Mouse (Mus musculus) limb, embryonic 15.5 days (tissue): ENCODE results near the gene Gm11172. TPM values are rescaled to one million over a fixed set of nuclear protein-coding genes. Genes with fewer than 3 reads are reported as not detected.

Experiments used
- ATAC-seq: fragments of 200-750 bp; cut with Nextera tagmentation; 2 replicates; pipeline ENCODE4 v1.8.0; 2017; ENCODE audit warnings: low read depth, moderate TSS enrichment; ENCODE audit not compliant: insufficient number of reproducible peaks, low FRiP score, low TSS enrichment
- H3K27ac ChIP-seq: fragments of 300-500 bp; sonication (generic); 2 replicates; pipeline ENCODE4 v1.5.1; 2015; ENCODE audit warnings: moderate library complexity, mild to moderate bottlenecking, inconsistent platforms
- H3K27me3 ChIP-seq: fragments of 300-500 bp; sonication (generic); 2 replicates; pipeline ENCODE4 v1.6.1; 2015; ENCODE audit warnings: inconsistent platforms
- H3K36me3 ChIP-seq: fragments of 300-500 bp; sonication (generic); 2 replicates; pipeline ENCODE4 v1.6.1; 2015; ENCODE audit warnings: inconsistent platforms
- H3K4me1 ChIP-seq: fragments of 300-500 bp; sonication (generic); 2 replicates; pipeline ENCODE4 v1.6.1; 2015; ENCODE audit warnings: inconsistent platforms
- H3K4me2 ChIP-seq: fragments of 300-500 bp; sonication (generic); 2 replicates; pipeline ENCODE4 v1.6.1; 2015; ENCODE audit warnings: mild to moderate bottlenecking, inconsistent platforms
- H3K4me3 ChIP-seq: fragments of 300-500 bp; sonication (generic); 2 replicates; pipeline ENCODE4 v1.5.1; 2015; ENCODE audit warnings: mild to moderate bottlenecking, inconsistent platforms
- H3K9ac ChIP-seq: fragments of 300-500 bp; sonication (generic); 2 replicates; pipeline ENCODE4 v1.6.1; 2015; ENCODE audit warnings: inconsistent platforms
- H3K9me3 ChIP-seq: fragments of 300-500 bp; sonication (generic); 2 replicates; pipeline ENCODE4 v1.6.1; 2016; ENCODE audit warnings: inconsistent platforms
- WGBS: fragments of 180-500 bp; shearing (Covaris S2); methylation state at CpG from one replicate; pipeline ENCODE4 v1.1.7; 2015; 5-methylcytosine and 5-hydroxymethylcytosine counted together
- polyA plus RNA-seq: library from polyadenylated mRNA; unstranded; fragments of >200 nt; fragmentation: Nextera tagmentation; extraction: Ambion mirVana; gene quantifications from 2 replicates; pipeline ENCODE4 v1.2.1, GENCODE M21; 2015

Gm11172 gene
- polyA plus RNA-seq, 1 experiment from 2014 or later = not detected

GRCm38 (mm10) chr16:10777579-10778160, 35.0 kb upstream of the Gm11172 start:
- H3K9me3 ChIP-seq = no peaks in the 10 kb centered on the region
- peaks cover 26% of the 10 kb centered on the region for H3K4me1 ChIP-seq
- no peak overlapping the region for H3K4me3 ChIP-seq
- 75% methylated on average over 5 of the region's 5 CpGs for whole genome bisulfite sequencing
- H3K27me3 ChIP-seq = no peaks in the 10 kb centered on the region
- no peaks in the 10 kb centered on the region for H3K36me3 ChIP-seq
- no peak overlapping the region for H3K27ac ChIP-seq
- H3K4me2 ChIP-seq = no peak overlapping the region
- H3K9ac ChIP-seq = no peak overlapping the region
- no peak for ATAC-seq

DNA sequence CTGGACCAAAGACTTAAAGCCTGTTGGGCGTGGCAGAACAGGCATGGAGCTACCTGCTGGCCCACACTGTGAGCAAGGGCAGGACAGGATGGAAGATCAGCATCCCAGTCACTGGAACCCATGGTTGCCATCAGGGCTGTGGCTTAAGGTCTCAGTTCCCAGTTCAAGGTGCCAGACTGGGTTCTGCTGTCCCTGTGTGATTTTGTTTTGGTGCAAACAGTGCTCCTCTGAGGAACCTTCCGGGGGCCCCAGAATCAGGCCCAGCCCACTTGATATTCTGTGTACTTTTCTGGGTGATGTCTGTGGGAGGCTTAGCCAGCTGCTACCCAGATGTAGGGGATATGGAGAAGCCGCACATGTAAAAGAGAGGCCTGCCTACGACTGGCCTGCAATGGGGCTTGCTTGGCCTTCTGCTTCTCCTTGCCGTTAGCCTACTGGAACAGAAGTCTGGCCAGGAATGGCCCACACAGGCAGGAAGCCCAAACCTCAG, 32.0 kb upstream of the Gm11172 start:
- H3K9ac ChIP-seq = 0 out of 2 replicates have a peak overlapping the region, but pooled peaks have one; percentile 14
- 47% methylated on average over 5 of the region's 5 CpGs for WGBS
- no peaks in the 10 kb centered on the region for H3K27me3 ChIP-seq
- no peaks in the 10 kb centered on the region for H3K36me3 ChIP-seq
- no peak for ATAC-seq
- no peaks in the 10 kb centered on the region for H3K9me3 ChIP-seq
- H3K27ac ChIP-seq = peak overlapping the region; percentile 58
- H3K4me1 ChIP-seq = peaks cover 49% of the 10 kb centered on the region
- no peak overlapping the region for H3K4me3 ChIP-seq
- no peak overlapping the region for H3K4me2 ChIP-seq

- Histone ChIP-seq H3K27me3 (no peaks in the 10 kb centered on the region), H3K4me1 (peaks cover 58% of the 10 kb centered on the region), H3K9me3 (no peaks in the 10 kb centered on the region), H3K4me3 (peak overlapping the region; percentile 85; the same call in 1 of the 2 replicates), H3K27ac (peak overlapping the region; percentile 58), H3K4me2 (peak overlapping the region; percentile 80), H3K36me3 (no peaks in the 10 kb centered on the region), H3K9ac (no peak overlapping the region)
- 25% methylated on average over 9 of the region's 9 CpGs for WGBS
- ATAC-seq = no peak
Observed at GRCm38 (mm10) chr16:10781862-10782371, 30.8 kb upstream of the Gm11172 start.

DNA sequence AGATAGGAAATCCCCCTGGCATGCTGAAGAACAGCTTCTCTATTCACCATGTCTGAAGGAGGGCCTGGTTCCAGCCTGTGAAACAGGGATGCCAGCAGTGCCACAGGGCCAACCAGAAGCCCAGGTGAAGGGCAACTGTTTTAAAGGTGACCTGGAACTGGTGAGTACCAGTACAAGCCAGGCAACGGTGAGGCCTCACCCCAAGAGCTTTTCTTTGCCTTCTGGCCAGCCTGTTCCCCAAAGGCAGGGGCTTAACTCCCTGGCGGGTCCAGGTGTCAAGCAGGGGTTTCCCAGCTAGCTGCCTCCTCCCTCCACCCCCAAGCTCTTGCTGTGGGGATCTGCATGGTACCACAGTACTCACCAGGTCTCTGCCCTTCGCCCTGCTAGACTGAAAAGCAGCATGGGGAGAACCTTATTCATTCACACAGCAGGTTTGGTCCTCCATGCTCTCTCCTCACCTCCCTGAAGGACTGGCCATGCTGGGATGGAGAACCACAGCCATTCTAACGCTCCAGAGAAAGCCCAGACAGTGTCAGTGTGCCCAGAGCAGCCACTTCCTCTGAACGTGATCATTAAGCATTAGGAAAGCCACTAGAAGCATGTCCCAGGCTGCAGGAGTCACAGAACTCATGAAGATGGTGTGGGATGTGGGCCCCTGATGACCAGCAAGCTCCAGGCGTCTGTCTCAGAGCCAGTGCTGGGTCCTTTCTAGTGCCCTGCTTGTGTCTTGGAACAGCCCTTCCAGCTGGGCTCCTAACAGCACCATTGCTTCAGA, 30.2 kb upstream of the Gm11172 start:
- Histone ChIP-seq H3K9ac (no peak overlapping the region), H3K27me3 (no peaks in the 10 kb centered on the region), H3K4me3 (peak overlapping the region; percentile 85), H3K4me2 (peak overlapping the region; percentile 80), H3K27ac (peak overlapping the region; percentile 64), H3K9me3 (no peaks in the 10 kb centered on the region), H3K4me1 (peaks cover 64% of the 10 kb centered on the region), H3K36me3 (no peaks in the 10 kb centered on the region)
- WGBS = 41% methylated on average over 6 of the region's 6 CpGs
- no peak for ATAC-seq

DNA sequence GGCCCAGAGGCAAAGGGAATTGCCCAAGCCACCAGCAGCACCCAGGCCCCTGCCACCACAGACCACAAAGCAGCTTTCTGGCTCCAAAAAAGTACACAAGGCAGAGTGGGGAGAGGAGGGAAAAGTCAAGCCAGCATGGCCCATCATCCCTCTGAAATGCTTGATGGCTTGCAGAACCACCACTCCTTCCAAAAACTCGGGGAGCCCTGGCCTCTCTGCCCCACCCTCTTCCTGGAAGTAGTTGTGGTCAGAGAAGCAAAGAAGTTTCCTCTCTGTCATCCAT, 29.6 kb upstream of the Gm11172 start:
- H3K36me3 ChIP-seq = no peaks in the 10 kb centered on the region
- H3K27ac ChIP-seq = peak overlapping the region; percentile 64
- H3K9me3 ChIP-seq = no peaks in the 10 kb centered on the region
- WGBS = 18% methylated on average over 1 of the region's 1 CpGs
- H3K4me1 ChIP-seq = peaks cover 64% of the 10 kb centered on the region
- H3K4me2 ChIP-seq = peak overlapping the region; percentile 80
- no peaks in the 10 kb centered on the region for H3K27me3 ChIP-seq
- H3K9ac ChIP-seq = peak overlapping the region; percentile 14; the same call in 1 of the 2 replicates
- H3K4me3 ChIP-seq = peak overlapping the region; percentile 85
- ATAC-seq = no peak

DNA sequence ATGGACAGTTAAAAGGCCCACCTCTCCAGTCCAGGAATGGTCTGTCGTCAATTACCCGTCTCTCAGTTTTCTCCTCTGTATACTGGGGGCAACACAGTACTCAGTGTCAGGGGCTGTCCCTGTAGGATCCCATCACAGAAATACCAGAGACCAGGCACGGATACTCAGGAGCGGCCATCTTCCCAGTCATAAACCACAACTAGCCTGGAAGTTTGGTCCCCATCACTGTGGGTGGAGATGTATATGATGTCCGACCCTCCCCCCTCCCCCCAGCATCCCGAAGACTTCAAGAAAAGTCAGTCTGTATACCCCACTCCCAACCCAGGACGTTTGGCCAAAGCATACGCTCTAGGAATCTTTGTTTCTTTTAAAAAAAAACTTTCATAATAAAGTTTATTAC, 29.3 kb upstream of the Gm11172 start:
- 38% methylated on average over 8 of the region's 8 CpGs for whole genome bisulfite sequencing
- no peak for ATAC-seq
- H3K27ac ChIP-seq = peak overlapping the region; percentile 100
- H3K4me3 ChIP-seq = peak overlapping the region; percentile 85
- H3K9ac ChIP-seq = peak overlapping the region; percentile 14; the same call in 1 of the 2 replicates
- H3K27me3 ChIP-seq = no peaks in the 10 kb centered on the region
- peaks cover 66% of the 10 kb centered on the region for H3K4me1 ChIP-seq
- peak overlapping the region; percentile 80 for H3K4me2 ChIP-seq
- H3K9me3 ChIP-seq = no peaks in the 10 kb centered on the region
- H3K36me3 ChIP-seq = no peaks in the 10 kb centered on the region

DNA sequence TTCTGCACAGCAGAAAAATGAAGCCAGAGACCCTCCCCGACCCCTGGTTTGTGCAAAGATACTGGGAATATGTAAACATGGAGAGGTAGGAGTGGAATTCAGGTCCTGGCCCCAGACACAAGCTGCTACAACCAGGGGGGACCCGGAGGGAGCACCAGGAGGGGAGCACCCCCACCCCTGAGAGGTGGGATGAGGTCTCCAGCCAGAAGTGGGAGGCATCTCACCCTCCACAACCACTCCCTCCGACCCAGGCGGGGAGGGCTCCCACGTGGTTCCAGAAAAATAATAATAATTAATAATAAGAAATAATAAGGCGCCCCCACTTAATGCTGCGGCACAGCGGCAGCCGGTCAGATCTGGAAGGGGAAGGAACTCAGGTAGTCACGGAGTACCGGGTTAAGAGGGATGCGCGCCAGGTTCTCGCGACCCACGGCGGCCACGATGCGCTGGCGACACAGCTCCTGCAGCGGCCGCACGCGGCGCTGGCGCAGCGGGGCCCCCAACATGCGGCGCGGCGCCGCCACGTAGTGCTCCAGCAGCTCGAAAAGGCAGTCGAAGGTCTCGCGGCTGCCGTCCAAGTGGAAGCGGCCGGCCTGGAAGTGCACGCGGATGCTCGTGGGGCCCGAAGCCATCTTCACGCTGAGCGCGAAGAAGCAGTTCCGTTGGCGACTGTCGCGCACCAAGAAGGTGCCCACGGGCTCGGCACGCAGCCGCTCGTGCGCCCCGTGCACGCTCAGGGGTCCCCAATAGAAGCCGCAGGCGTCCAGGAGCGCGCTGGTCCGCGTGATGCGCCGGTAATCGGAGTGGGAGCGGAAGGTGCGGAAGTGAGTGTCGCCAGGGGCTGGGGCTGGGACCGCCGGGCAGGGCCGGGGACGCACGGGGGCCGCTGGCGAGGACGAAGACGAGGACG, 28.6 kb upstream of the Gm11172 start:
- Histone ChIP-seq H3K4me2 (peak overlapping the region; percentile 80), H3K9me3 (no peaks in the 10 kb centered on the region), H3K27ac (peak overlapping the region; percentile 100), H3K9ac (peak overlapping the region; percentile 80), H3K4me1 (peaks cover 66% of the 10 kb centered on the region), H3K4me3 (peak overlapping the region; percentile 85), H3K27me3 (no peaks in the 10 kb centered on the region), H3K36me3 (no peaks in the 10 kb centered on the region)
- 1% methylated on average over 81 of the region's 81 CpGs for WGBS
- ATAC-seq = no peak

DNA sequence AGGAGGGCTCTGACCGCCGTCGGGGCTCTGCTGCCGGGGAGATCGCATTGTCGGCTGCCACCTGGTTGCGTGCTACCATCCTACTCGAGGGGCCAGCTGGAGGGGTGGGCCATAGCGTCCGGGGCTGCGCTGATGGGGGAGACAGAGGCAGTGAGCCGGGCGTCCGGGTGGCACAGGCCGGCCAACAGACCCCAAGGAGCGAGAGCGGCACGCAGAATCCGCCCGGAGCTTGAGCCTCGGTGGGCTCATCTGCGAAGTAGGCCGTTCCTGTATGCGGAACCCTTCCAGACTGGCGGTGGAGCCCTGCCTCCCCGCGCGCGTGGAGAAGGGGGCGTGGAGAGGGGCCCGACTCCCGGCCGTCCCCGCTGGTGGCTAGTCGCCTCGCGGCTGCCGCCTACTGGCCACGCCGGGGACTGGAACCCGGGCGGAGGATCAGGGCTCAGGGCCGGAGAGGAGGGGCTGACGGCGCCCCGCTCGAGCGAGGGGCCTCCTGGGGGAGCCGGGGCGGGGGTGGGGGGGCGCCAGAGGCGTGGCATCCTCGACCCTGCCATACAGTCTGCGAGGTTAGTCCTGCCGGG, 27.8 kb upstream of the Gm11172 start:
- Histone ChIP-seq H3K4me3 (peak overlapping the region; percentile 85), H3K9me3 (no peaks in the 10 kb centered on the region), H3K27me3 (no peaks in the 10 kb centered on the region), H3K4me1 (peaks cover 66% of the 10 kb centered on the region), H3K27ac (peak overlapping the region; percentile 100), H3K4me2 (peak overlapping the region; percentile 80), H3K9ac (peak overlapping the region; percentile 80), H3K36me3 (no peaks in the 10 kb centered on the region)
- under 1% methylated on average over 54 of the region's 55 CpGs for whole genome bisulfite sequencing
- peak; percentile 87 for ATAC-seq

DNA sequence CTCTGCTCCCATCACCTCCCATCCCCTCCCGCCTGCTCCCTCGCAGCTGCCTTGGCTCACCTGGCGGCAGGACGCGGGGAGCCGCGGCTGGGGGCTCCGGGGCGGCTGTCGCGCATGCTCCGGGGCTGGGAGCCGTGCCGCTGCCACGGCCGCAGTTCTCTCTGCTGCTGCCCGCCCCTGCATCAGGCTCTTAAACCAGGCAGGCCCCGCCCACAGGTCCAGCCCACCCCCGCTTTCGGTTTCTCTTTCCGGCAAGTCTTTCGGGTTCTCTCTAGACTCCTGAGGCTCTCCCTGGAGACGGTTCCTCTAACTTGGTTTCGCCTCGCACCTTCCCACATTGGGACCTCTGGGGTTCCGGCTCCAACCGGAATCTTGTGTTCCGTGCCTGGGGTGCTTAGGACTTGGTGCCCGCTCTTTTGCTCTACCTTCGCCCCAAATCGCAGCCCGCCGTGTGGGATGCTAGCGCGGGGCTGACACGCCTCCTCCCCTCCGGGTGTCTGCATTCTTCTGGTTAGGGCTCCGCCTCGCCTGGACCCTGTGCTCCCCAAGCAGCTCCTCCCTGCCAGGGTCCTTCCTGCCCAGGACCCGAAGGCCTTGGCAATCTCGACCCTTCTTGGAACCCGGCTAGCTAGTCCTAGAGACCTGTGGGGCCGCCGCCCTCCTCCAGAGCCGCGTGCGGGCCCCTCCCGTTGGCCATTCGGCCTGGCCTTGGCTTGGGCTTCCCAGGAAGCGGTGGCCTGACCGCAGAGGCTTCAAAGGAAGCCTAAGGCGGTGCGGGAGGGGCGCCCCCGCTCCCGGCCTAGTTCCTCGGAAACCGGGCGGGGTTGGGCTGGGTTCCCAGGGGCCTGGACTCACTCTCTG, 27.1 kb upstream of the Gm11172 start, which contains the start of gene Socs1:
Gene Socs1, minus strand, starts transcription at position 166 of the 861 bp plus-strand sequence.
- H3K4me1 ChIP-seq = peaks cover 60% of the 10 kb centered on the region
- H3K27ac ChIP-seq = peak within 1 kb of the TSS; percentile 100
- peak within 1 kb of the TSS; percentile 85 for H3K4me3 ChIP-seq
- ATAC-seq = peak; percentile 88
- no peaks in the 10 kb centered on the region for H3K36me3 ChIP-seq
- no peaks in the 10 kb centered on the region for H3K27me3 ChIP-seq
- no peaks in the 10 kb centered on the region for H3K9me3 ChIP-seq
- H3K9ac ChIP-seq = peak within 1 kb of the TSS; percentile 80
- under 1% methylated on average over 59 of the region's 59 CpGs for WGBS
- H3K4me2 ChIP-seq = peak within 1 kb of the TSS; percentile 80

DNA sequence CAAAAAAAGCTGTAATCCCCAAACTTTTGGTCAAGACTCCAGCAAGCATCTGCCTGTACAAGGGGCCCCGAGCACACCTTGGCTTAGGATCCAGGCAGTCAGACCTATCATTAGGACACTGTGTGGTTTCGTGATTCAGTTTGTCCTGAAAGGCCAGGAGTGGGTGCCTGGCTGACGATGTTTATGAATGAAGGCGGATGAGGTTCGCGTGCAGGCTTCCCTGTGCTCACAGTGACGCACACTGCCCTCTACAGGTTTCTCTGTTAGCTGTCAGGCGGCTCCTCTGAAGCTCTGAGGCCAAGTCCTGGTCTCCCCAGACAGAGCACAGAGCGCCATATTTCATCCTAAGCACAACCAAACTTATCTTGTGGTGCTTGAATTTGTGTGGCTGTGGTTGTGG, 26.4 kb upstream of the Gm11172 start:
- Histone ChIP-seq H3K9me3 (no peaks in the 10 kb centered on the region), H3K36me3 (no peaks in the 10 kb centered on the region), H3K27ac (peak overlapping the region; percentile 100), H3K27me3 (no peaks in the 10 kb centered on the region), H3K9ac (peak overlapping the region; percentile 80), H3K4me2 (peak overlapping the region; percentile 80), H3K4me3 (peak overlapping the region; percentile 85), H3K4me1 (peaks cover 54% of the 10 kb centered on the region)
- WGBS = under 1% methylated on average over 9 of the region's 9 CpGs
- 0 out of 2 replicates have a peak, but pooled peaks have one; percentile 2 for ATAC-seq
